Mouse (Mus musculus): ENCODE results near the gene Ceacam2. TPM values are rescaled to one million over a fixed set of nuclear protein-coding genes. Genes with fewer than 3 reads are reported as not detected.
"Not testable (repeated sequence)": the region's sequence is repeated elsewhere in the genome, so short reads cannot be mapped to it uniquely, and the experiment has no call there.

Gene Ceacam2
- polyA plus RNA-seq, 1 experiment from 2014 or later, result not detected

- not testable (repeated sequence) for H3K27me3 ChIP-seq (replicated peaks; ENCODE audit: control insufficient read depth, insufficient read depth, low read length); H3K9ac ChIP-seq (ENCODE audit: low read depth, low read length); H3K4me2 ChIP-seq (ENCODE audit: low read depth, low read length); H3K27ac ChIP-seq (ENCODE audit: low read length); H3K4me3 ChIP-seq (ENCODE audit: low read length); H3K9me3 ChIP-seq (ENCODE audit: control insufficient read depth, low read length); H3K4me1 ChIP-seq (ENCODE audit: control insufficient read depth, insufficient read depth, low read length); H3K36me3 ChIP-seq (ENCODE audit: control insufficient read depth, insufficient read depth, low read length); ATAC-seq
- WGBS, result 92% methylated on average over 3 of the region's 3 CpGs
Observed at GRCm38 (mm10) chr7:25489382-25489781, 50.3 kb downstream of the Ceacam2 start.

- Histone ChIP-seq H3K27me3 (replicated peaks; ENCODE audit: control insufficient read depth, insufficient read depth, low read length) (no peaks in the 10 kb centered on the region), H3K4me1 (ENCODE audit: control insufficient read depth, insufficient read depth, low read length) (no peaks in the 10 kb centered on the region), H3K36me3 (ENCODE audit: control insufficient read depth, insufficient read depth, low read length) (no peaks in the 10 kb centered on the region), H3K9ac (ENCODE audit: low read depth, low read length) (no peak overlapping the region), H3K4me2 (ENCODE audit: low read depth, low read length) (no peak overlapping the region), H3K27ac (ENCODE audit: low read length) (no peak overlapping the region), H3K9me3 (ENCODE audit: control insufficient read depth, low read length) (no peaks in the 10 kb centered on the region), H3K4me3 (ENCODE audit: low read length) (no peak overlapping the region)
- ATAC-seq, result no peak
- WGBS, result 13% methylated on average over 1 of the region's 1 CpGs
Observed at GRCm38 (mm10) chr7:25486186-25486585, 53.5 kb downstream of the Ceacam2 start.

- Histone ChIP-seq H3K4me3 (ENCODE audit: low read length) (no peak overlapping the region), H3K9me3 (ENCODE audit: control insufficient read depth, low read length) (no peaks in the 10 kb centered on the region), H3K9ac (ENCODE audit: low read depth, low read length) (no peak overlapping the region), H3K27ac (ENCODE audit: low read length) (no peak overlapping the region), H3K4me1 (ENCODE audit: control insufficient read depth, insufficient read depth, low read length) (no peaks in the 10 kb centered on the region), H3K4me2 (ENCODE audit: low read depth, low read length) (no peak overlapping the region), H3K36me3 (ENCODE audit: control insufficient read depth, insufficient read depth, low read length) (no peaks in the 10 kb centered on the region), H3K27me3 (replicated peaks; ENCODE audit: control insufficient read depth, insufficient read depth, low read length) (no peaks in the 10 kb centered on the region)
- 69% methylated on average over 5 of the region's 5 CpGs for WGBS
- no peak for ATAC-seq
Observed at GRCm38 (mm10) chr7:25485061-25485460, 54.6 kb downstream of the Ceacam2 start.

GRCm38 (mm10) chr7:25483133-25483735 lies 56.4 kb downstream of the Ceacam2 start:
- H3K4me2 ChIP-seq (ENCODE audit: low read depth, low read length), result no peak overlapping the region
- 83% methylated on average over 8 of the region's 8 CpGs for WGBS
- no peaks in the 10 kb centered on the region for H3K4me1 ChIP-seq (ENCODE audit: control insufficient read depth, insufficient read depth, low read length)
- H3K27me3 ChIP-seq (replicated peaks; ENCODE audit: control insufficient read depth, insufficient read depth, low read length), result no peaks in the 10 kb centered on the region
- no peak overlapping the region for H3K27ac ChIP-seq (ENCODE audit: low read length)
- no peaks in the 10 kb centered on the region for H3K9me3 ChIP-seq (ENCODE audit: control insufficient read depth, low read length)
- H3K9ac ChIP-seq (ENCODE audit: low read depth, low read length), result no peak overlapping the region
- ATAC-seq, result no peak
- H3K36me3 ChIP-seq (ENCODE audit: control insufficient read depth, insufficient read depth, low read length), result no peaks in the 10 kb centered on the region
- no peak overlapping the region for H3K4me3 ChIP-seq (ENCODE audit: low read length)

GRCm38 (mm10) chr7:25480791-25481190 lies 58.9 kb downstream of the Ceacam2 start:
- not testable (repeated sequence) for H3K27me3 ChIP-seq (replicated peaks; ENCODE audit: control insufficient read depth, insufficient read depth, low read length); H3K36me3 ChIP-seq (ENCODE audit: control insufficient read depth, insufficient read depth, low read length); H3K9ac ChIP-seq (ENCODE audit: low read depth, low read length); ATAC-seq; H3K27ac ChIP-seq (ENCODE audit: low read length); H3K4me3 ChIP-seq (ENCODE audit: low read length); H3K4me1 ChIP-seq (ENCODE audit: control insufficient read depth, insufficient read depth, low read length); H3K4me2 ChIP-seq (ENCODE audit: low read depth, low read length); H3K9me3 ChIP-seq (ENCODE audit: control insufficient read depth, low read length)
- WGBS, result 62% methylated on average over 8 of the region's 8 CpGs

- H3K36me3 ChIP-seq (ENCODE audit: control insufficient read depth, insufficient read depth, low read length), result no peaks in the 10 kb centered on the region
- no peak for ATAC-seq
- H3K9ac ChIP-seq (ENCODE audit: low read depth, low read length), result no peak overlapping the region
- H3K9me3 ChIP-seq (ENCODE audit: control insufficient read depth, low read length), result no peaks in the 10 kb centered on the region
- no peak overlapping the region for H3K27ac ChIP-seq (ENCODE audit: low read length)
- H3K4me3 ChIP-seq (ENCODE audit: low read length), result no peak overlapping the region
- H3K4me2 ChIP-seq (ENCODE audit: low read depth, low read length), result no peak overlapping the region
- H3K27me3 ChIP-seq (replicated peaks; ENCODE audit: control insufficient read depth, insufficient read depth, low read length), result no peaks in the 10 kb centered on the region
- H3K4me1 ChIP-seq (ENCODE audit: control insufficient read depth, insufficient read depth, low read length), result no peaks in the 10 kb centered on the region
- 0% methylated on average over 1 of the region's 1 CpGs for WGBS
Observed at GRCm38 (mm10) chr7:25479440-25479839, 60.2 kb downstream of the Ceacam2 start.

GRCm38 (mm10) chr7:25477752-25478093 lies 61.9 kb downstream of the Ceacam2 start:
- not testable (repeated sequence) for H3K27ac ChIP-seq (ENCODE audit: low read length); H3K4me2 ChIP-seq (ENCODE audit: low read depth, low read length); H3K27me3 ChIP-seq (replicated peaks; ENCODE audit: control insufficient read depth, insufficient read depth, low read length); H3K9ac ChIP-seq (ENCODE audit: low read depth, low read length); ATAC-seq; H3K9me3 ChIP-seq (ENCODE audit: control insufficient read depth, low read length); H3K4me1 ChIP-seq (ENCODE audit: control insufficient read depth, insufficient read depth, low read length); H3K36me3 ChIP-seq (ENCODE audit: control insufficient read depth, insufficient read depth, low read length); H3K4me3 ChIP-seq (ENCODE audit: low read length)
- WGBS, result 38% methylated on average over 1 of the region's 2 CpGs

GRCm38 (mm10) chr7:25477091-25477751 lies 62.4 kb downstream of the Ceacam2 start, which contains the start of gene Ceacam1:
Gene Ceacam1, minus strand, starts transcription at chr7:25477603.
- H3K4me3 ChIP-seq (ENCODE audit: low read length), result peak within 1 kb of the TSS; percentile 30
- not testable (repeated sequence) for H3K9me3 ChIP-seq (ENCODE audit: control insufficient read depth, low read length); H3K4me1 ChIP-seq (ENCODE audit: control insufficient read depth, insufficient read depth, low read length); H3K27ac ChIP-seq (ENCODE audit: low read length); H3K36me3 ChIP-seq (ENCODE audit: control insufficient read depth, insufficient read depth, low read length); H3K27me3 ChIP-seq (replicated peaks; ENCODE audit: control insufficient read depth, insufficient read depth, low read length)
- peak within 1 kb of the TSS; percentile 29; the same call in 1 of the 2 replicates for H3K9ac ChIP-seq (ENCODE audit: low read depth, low read length)
- H3K4me2 ChIP-seq (ENCODE audit: low read depth, low read length), result peak within 1 kb of the TSS; percentile 39
- peak; percentile 95 for ATAC-seq
- 12% methylated on average over 5 of the region's 5 CpGs for WGBS

- not testable (repeated sequence) for H3K4me2 ChIP-seq (ENCODE audit: low read depth, low read length); ATAC-seq; H3K9me3 ChIP-seq (ENCODE audit: control insufficient read depth, low read length); H3K27me3 ChIP-seq (replicated peaks; ENCODE audit: control insufficient read depth, insufficient read depth, low read length); H3K4me1 ChIP-seq (ENCODE audit: control insufficient read depth, insufficient read depth, low read length); H3K9ac ChIP-seq (ENCODE audit: low read depth, low read length); H3K36me3 ChIP-seq (ENCODE audit: control insufficient read depth, insufficient read depth, low read length); H3K4me3 ChIP-seq (ENCODE audit: low read length); H3K27ac ChIP-seq (ENCODE audit: low read length)
- 84% methylated on average over 6 of the region's 6 CpGs for WGBS
Observed at GRCm38 (mm10) chr7:25471821-25472220, 67.8 kb downstream of the Ceacam2 start.
